Mouse (Mus musculus): Measurements from ENCODE around the gene Tbca.

The Tbca gene

DNA sequence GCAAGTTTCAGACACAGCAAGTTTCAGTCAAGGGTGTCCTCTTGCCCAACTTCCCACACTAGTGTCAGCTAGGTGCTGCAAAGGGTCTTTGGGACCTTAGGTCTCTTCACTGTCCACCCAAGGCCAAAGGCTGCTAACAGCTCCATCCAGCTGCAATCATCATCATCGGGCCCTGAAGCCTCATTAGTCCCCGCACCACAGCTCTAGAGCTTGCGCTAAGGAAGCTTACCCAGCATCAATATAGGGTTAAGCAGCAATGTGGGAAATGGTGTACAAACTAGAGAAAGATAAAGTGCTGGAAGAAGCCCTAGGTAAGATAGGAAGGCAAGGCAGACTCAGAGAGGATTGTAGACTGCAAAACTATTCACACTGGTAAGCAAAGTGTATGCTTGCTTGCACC, 92.5 kb downstream of the Tbca start:
- no peak for DNase-seq (ENCODE audit: low spot score)

DNA sequence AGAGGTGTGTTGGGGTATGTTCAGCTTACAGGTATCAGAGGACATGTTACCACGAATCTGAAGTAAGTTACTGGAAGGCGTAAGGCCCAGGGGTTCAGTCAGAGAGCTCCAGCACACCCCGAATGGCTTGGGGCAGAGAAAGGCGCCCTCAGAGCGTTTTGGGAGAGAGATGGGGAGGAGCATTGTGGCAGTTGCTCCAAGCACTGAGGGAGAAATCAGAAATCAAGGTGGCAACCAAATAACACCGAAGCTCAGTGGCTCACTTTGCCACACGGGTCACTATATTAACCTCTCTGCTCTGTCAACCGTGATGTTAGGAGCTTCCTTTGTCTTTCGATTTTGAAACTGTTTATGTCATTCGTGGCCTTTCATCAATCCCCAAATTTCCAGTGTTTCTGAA, 93.5 kb downstream of the Tbca start:
- no peak for DNase-seq (ENCODE audit: low spot score)

DNA sequence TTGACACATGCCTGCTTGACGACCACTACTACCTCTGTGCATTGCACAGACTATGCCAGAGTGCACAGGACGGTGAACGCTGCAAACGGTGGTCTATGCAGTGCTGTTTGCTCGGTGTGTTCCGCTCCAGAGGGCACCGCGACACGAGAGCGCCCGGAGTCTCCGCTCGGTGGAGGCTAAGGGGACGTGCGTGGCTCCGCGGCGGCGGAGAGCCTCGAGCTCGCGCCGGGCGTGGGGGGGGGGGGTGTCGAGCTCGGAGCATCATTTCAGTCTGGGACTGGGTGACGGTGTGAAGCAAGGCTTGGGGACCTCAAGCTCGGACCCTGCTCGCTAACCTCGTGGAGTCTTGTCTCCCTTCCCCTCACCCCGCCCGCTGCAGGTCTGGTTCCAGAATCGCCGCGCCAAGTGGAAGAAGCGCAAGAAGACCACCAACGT, 94.0 kb downstream of the Tbca start:
- DNase-seq (ENCODE audit: low spot score), result no peak

DNA sequence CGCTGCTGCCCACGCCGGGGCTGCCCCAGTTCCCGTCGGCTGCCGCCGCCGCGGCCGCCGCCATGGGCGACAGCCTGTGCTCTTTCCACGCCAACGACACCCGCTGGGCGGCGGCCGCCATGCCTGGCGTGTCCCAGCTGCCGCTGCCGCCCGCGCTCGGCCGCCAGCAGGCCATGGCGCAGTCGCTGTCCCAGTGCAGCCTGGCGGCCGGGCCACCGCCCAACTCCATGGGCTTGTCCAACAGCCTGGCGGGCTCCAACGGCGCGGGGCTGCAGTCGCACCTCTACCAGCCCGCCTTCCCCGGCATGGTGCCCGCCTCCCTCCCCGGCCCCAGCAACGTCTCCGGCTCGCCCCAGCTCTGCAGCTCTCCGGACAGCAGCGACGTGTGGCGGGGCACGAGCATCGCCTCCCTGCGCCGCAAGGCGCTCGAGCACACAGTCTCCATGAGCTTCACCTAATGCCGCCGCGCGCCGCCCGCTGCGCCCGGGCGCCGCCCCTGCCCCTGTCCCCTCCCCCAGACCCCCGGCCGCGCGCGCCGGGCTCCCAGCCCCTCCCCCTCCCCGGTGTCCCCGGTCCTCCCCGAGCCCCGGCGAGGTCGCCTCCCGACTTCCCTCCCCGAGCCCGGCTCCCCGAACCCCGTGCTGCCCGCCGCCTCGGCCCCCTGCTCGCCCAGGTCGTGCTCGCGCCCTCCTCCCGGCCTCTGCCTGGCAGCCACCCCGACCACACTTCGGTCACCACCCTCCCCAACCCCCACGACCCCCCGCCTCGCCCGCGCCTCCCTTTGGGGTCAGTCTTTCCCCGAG, 94.7 kb downstream of the Tbca start:
- DNase-seq (ENCODE audit: low spot score), result no peak

DNA sequence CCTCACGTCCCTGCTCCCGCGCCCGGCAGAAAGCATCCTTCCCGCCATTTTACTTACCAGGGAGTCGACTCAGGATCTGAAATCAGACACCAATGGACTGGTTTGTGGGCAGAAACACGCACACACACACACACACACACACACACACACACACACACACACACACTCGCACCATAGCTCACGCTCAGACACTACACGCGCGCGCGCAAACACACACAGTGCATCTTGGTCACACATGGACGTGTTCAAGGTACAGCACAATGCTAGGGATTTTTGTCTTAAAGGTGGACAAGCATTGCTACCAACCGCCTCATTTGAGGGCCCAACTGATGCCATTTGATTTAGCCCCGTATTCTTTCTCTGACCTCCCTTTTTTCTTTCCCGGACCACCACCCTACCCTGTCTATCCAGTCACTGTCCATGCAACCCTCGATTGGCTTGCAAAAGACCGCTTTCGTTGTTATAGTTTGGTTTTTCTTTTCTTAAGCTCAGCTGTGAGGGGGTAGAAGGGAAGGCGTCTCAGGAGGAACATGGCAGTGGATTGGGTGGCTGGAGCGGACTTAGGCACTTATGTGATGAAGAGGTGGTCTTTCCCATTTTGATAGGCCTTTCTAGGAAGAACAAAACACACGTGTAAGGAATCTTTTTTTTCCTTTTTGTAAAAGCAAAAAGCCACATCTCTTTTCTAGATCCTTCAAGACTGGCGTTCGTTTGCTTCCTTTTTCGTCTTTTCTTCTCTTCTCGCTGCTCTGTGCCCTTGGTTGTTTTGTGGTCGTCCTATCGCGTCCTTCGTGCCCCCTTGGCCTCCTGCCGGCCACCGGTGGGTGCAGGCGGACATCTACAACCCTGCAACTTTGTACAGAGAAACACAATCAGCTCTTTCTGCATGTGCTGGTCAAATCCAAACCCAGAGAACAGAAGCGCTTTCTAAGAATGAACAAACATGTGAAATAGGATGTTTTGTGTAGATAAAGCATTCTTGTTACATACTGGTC, 95.6 kb downstream of the Tbca start:
- no peak for DNase-seq (ENCODE audit: low spot score)

DNA sequence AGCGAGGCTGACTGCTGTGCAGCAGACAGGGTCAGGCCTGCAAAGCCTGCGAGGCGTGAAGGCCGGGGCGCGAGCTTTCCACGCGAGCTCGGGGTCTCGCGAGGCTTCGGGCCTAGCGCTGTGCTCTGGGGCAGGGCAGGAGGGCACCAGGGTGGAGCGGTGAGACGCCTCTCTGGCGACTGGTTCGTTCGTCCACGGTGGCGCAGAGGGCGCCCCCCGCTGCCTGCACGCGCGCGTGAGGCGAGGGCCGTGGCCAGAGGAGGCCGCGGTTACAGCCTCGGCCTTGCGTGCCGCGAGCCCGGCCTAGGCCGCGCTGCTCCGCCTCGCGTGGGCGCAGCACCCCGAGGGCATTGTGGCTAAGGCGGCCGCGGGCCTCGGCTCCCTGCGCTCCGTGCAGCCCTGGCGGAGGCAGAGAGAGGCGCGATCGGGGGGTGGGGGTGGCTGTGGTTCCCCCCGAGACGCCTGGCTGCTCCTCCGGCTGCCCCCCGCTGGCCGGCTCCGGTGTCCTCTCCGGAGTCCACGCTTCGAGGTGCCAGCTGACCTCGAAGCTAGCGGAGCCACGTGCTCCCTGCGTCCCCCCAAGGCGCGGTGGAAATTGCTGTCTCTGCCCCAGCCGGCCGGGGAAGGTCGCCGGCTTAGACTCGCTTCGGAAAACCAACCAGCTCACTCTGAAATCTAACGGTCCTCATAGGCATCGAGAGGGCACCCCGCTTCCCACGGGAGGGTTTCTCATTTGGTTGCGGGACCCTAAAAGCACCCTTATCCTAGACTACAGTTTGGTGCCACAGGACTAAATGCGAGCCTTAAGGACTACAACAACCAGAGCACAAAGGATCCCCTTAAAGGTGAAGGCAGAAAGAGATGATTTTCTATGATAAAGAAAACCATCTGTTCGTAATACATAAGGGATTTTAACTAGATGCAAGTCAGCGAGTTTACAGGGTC, 96.9 kb downstream of the Tbca start:
- DNase-seq (ENCODE audit: low spot score), result no peak

All from urinary bladder, postnatal 10 days (tissue).